Mouse (Mus musculus): ENCODE measurements around the gene Tnfsfm13.

DNA sequence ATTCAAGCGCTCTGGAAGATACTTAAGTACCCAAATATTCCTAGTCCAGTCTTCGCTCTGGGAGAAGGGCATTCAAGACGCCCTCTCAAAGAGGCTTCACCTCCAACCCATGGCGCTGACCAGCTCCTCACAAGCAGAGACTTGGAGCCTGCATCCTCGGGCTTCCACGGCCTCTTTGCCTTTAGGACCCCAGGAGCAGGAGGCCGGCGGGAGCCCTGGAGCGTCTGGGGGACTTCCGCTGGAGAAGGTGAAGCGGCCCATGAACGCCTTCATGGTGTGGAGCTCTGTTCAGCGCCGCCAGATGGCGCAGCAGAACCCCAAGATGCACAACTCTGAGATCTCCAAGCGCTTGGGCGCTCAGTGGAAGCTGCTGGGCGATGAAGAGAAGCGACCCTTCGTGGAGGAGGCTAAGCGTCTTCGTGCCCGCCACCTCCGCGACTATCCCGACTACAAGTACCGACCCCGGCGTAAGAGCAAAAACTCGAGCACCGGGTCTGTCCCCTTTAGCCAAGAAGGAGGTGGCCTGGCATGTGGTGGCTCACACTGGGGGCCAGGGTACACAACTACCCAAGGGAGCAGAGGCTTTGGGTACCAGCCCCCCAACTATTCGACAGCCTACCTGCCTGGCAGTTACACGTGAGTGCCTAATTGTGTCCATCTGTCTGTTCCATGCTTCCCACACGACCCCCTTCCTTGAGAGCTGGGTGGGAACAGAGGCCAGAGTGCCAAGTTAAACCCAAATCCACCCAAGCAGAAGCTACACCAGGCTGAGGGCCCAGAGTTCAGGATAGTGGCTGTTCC, 40.4 kb downstream of the Tnfsfm13 start, which contains the start of gene Sox15:
- TF ChIP-seq CTCF (IDR thresholded peaks at IDR 0.05; ENCODE audit: borderline replicate concordance, insufficient read depth, low read length) (peak; percentile 80), POLR2A (IDR thresholded peaks at IDR 0.05; ENCODE audit: low read depth, low read length) (no peak)
